Mouse (Mus musculus) left cerebral cortex, adult 11 months (tissue): ENCODE measurements at regions not wholly inside any gene's neighbourhood (a gene's known extent, or its start where the extent isn't known, plus 50 kb on each side); places are given as distances from the start of the nearest gene placed in this dataset.

Source experiments
- DNase-seq: peaks from one replicate; pipeline ENCODE4 v3.0.0; 2022; ENCODE audit warnings: low spot score

DNA sequence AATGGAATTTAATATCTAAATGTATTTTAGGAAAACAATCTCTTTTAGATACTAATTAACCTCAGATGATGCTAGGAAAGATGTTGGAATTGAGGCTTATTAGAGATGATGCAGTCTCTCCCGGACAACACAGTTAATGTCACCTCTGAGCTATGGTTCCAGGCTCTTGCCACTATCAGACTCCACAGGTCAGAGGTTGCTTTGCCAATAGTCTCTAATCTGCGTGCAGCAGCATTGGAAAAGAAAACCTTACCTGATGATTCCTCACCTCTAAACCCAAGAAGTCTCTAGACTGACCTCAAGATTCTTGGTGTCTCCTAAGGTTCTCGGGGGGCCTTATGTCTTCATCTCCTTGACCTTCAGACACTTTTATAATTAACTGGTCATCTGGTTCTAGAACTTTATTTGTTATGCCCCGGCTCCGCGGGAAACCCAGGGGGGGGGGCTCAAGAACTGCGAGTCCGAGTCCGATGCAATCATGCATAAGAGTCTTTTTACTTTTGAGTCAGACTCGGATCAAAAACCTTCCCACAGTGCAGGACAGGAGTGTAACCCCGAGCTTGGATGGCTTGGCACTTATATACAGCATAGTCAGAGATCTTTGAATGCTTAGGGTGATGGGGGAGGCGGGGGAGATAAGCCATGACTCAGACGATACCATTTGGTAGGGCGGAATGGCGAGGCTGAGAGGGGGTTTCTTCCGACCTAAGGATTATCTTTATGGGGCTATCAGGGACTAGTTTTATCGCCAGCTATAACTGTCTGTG, 626.9 kb downstream of the Zfp706 start:
- no peak for DNase-seq

DNA sequence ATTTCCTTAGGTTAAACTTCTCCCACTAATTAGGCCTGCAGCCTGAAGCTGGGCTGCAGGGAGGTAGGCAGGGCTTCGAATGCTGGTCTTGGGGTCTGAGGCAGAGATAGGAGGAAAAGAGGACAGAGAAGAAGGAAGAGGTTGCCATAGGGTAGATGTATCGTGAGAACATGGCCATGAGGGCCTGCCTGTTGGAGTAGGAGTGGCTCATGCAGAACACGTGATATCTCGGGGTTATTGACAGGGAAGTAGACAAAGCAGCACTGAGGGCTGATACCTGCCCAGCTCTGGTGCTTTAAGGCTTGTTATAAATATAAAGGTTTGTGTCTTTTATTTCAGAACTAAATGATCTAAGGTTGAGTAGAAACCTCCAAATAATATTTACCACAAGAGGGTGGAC, 628.9 kb downstream of the Zfp706 start:
- no peak for DNase-seq

DNA sequence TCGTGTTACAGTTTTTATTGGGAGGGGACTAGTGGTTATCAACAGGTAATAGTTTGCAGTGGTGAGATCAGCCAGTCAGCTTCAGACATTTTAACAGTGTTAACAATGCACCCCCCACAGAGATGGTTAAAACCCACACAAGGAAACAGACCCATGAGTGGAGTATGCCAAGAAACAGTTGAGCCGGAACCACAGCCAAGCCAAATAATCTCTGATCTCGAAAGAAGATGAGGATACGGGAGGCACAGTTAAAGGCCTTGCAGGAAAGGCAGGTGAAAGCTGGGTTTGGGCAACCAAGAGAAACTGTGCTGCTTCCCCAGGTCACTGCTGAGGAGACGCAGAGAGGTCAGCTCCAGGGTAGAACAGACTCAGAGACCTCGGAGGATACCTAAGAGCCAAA, 631.0 kb downstream of the Zfp706 start:
- no peak for DNase-seq

DNA sequence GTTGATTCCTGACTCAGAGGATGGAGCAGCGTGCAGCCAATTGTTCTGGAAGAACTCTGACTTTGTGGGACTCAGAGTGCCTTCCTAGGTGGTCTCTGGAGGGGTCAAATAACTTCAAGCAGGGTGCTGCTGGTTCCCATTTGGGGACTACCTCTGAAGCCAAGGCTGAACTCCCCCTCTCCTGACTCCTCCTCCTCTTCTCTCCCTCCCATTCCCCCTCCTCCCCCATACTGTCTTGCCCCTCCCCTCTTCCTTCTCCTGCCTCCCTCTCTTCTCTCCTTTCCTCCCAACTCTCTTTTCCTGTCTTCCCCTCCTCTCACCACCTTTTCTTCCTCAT, 632.1 kb downstream of the Zfp706 start:
- no peak for DNase-seq

DNA sequence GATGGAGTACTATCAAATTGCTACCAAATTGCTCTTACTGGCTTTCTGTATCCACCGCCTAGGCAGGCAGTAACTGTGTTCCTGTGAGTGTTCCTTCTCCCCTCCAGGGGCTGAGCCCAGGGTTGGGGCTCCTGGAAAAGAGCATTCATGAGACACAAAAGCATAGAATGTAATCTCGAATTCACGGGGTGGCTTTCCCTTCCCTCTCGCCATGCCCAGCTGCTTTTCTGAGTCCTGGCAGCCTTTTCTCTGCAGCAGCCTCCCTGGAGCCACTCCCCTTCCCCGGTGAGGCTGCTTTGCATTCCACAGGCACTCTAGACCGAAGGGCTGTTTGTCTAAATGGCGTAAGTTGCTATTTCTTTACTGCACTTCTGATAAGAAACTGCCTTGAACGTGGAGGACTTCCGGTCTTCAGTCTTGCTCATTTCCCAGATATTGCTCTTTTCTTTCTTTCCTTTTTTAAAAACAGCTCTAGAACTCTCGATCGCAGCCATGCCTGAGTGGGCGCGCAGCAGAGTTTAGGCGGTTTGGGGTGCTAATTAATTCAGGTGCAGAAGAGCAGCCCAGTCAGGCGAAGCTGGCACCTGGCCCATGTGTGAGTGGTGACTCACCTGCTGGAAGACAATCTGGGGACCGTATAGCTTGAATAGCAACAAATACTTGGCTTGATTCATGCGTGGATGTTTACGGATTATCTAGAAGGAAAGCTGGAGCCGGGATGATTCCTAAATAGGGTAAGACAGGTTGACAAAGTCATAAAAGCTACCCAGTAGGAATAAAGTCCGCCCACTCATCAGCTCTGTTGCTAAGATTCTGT, 632.6 kb downstream of the Zfp706 start:
- peak; percentile 78 for DNase-seq

DNA sequence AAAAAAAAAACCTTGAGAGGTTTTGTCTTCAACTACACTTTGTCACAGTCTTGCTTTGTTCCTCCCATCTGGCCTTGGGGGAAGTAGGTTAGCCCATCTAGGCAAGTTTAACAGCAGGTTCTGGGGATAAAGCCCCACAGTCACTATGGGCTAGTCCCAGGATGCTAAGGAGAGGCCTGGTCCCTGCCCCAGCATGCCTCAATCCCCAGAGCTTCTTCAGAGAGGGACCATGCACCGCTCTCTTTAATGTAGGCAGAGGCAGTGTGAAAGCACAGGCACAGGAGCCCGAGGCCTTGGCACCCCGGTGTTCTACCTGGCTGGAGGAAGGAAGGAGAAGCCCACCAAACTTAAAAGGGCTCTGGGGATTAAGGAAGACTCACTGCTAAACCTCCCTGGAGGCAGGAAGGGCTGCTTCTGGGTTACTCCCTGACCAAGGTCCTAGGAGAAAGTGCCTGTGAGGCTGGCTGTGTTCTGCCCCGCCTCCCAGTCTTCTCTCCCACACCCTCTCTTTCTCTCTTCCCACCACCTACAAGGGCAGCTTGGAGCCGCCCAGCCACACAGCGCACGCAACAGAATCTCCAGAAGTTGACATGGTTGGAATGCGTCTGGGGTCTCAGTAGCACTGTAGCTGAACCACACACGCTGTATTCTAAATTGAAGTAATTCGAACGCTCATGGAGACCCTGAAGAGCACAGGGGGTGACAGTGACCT, 633.5 kb downstream of the Zfp706 start:
- DNase-seq: no peak

DNA sequence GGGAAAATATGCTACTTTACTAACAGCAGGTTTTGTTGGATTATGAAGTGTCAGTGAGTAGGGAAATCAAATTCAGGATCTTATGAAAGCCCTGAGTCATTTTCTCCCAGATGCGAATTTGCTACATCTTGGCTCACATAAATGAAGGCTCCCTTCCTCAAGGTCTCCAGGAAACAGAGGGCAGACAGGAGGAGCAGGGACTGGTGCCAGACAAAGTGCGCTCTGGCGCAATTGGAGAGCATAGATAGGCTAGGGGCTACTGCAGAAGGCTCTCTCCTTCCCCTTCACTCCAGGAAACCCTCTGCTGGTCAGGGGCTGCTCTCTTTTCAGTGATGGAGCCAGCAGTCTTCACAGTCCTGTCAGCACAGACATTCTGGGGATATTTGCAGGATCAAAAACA, 634.1 kb downstream of the Zfp706 start:
- DNase-seq: no peak

DNA sequence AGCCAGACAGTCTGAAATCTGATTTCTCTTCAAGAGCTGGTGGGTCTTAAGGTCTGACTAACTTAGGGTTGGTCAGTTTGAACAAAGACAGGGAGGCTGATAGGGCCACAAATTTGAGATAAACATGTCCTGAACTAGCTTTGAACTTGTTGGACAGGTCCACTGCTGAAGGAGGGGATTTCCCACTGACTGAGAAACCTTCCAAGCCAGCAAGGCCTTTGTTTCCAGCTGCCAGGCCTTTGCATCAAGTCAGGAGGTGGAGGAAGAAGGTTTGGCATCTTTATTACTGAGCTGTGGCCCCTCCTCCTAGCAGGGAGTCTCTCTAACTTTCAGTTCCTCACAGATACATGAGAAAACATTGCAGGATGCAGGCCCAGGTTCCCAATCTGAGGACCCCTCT, 636.2 kb downstream of the Zfp706 start:
- no peak for DNase-seq

DNA sequence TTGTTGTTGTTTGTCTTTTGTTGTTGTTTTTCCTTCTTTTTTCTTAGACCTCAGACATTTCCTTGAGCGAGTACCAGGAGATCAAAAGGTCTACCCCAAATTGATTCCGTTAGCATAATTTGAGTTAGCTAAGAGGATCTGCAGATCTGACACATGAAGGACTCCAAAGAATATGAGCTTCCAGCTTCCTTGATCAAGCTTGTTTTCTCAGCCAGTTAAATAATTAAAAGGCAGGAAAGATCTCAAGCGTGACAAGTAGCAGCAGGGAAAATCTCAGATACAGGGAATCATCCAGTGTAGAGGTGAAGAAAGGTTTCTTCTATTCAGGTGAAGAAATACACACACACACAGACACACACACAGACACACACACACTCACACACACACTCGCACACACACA, 636.7 kb downstream of the Zfp706 start:
- DNase-seq: no peak

DNA sequence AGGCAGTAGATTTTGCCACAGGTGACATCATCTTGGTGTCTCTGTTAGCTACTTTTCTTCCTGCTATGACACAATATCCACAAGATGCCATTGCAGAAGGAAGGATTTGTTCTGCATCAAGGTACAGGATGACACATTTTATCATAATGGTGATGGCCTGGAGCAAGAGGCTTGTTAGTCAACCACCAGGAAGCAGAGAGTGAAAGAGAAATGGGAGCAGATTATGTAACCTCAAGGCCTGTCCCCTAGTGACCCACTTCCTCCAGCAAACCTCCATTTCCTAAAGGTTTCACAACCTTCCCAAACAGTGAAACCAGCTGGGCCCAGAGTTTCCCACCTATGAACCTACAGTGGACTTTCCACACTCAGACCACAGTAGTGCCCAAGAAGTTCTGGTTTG, 640.3 kb downstream of the Zfp706 start:
- DNase-seq: no peak

DNA sequence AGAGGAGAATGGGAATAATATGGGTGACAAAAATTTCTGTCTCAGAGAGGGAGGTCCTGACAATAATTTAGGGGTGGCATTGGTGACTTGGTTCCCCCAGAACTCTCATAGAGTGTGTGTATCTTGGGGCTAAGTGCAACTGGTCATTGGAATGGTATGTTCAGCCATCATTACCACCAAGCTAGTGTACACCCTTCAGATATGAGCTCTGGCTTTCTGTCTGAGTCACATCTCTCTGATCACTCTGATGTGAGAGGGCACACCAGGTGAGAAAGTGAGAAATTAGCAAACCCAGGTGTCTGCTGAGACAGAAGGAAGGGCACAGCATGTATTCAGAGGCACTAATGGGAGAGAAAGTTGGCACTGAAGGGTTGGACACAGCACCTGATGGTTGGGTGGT, 642.8 kb downstream of the Zfp706 start:
- no peak for DNase-seq

DNA sequence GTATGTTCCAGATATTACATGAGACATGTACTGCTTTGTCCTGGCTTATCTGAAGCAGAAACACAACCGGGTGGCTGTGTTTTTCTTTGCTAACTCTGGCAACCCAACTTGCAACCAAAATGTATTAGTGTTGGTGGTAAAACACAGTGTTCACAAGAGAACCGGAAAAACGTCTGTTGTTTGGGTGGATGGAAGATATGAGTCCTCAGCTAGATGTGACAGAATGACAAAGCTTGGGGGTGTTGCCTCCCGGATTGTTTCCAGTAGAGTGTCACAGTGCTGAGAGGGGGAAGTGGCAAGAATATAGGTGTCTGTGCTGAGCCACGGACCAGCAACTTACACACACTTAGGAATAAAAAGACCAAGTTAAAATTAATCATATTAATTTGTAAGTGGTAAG, 643.5 kb downstream of the Zfp706 start:
- DNase-seq: no peak

DNA sequence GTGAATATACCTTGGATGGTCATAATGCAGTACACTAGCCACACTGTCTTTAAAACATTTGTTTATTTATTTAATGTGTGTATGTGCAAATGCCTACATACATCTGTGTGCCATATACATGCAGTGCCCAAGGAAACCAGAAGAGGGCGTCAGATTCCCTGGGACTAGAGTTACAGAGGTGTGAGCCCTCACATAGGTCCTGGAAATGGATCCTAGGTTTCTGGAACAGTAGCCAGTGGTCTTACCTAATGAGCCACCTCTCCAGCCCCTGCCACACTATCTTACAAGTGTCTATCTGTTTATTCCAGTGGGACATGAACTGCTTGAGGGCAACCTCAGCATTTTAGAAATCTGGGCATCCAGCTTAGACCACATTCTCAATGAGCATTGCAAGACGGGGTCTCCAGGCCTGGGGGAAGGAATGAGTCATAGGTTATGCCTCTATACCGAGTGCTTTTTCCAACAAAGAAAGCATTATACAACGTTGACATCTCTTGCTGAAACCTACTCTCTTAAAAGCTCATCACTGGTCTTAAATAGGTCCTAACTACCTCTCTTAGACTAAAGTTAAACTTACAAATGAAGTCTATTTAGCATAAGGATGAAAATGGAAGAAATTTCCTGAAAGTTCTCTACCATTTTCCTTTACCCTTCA, 644.5 kb downstream of the Zfp706 start:
- no peak for DNase-seq

DNA sequence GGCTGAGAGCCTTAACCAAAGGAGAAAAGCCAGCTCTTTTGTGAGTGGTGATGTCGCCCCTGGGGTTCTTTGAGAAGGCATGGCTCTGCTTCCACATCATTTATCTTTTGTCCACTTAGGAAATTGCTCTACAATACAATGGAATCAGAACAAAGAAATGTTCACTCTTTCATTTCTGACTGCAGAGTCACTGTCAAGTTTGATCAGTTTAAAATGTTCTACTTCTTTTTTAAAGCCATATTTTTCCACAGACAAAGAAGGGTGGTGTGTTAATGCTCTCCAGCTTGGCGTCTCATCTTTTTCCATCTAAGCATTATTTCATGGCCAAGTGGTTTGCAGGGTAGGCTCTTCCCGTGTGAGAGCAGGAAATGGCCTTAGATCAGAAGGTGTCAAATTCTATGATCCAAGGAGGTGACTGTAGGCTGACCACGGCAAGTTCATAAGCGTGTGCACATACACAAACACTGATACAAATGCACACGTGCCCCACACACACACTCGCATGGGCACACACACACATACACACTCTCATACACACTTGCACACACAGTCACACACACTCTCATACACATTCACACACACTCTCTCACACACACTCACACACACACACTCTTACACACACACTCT, 645.9 kb downstream of the Zfp706 start:
- no peak for DNase-seq

DNA sequence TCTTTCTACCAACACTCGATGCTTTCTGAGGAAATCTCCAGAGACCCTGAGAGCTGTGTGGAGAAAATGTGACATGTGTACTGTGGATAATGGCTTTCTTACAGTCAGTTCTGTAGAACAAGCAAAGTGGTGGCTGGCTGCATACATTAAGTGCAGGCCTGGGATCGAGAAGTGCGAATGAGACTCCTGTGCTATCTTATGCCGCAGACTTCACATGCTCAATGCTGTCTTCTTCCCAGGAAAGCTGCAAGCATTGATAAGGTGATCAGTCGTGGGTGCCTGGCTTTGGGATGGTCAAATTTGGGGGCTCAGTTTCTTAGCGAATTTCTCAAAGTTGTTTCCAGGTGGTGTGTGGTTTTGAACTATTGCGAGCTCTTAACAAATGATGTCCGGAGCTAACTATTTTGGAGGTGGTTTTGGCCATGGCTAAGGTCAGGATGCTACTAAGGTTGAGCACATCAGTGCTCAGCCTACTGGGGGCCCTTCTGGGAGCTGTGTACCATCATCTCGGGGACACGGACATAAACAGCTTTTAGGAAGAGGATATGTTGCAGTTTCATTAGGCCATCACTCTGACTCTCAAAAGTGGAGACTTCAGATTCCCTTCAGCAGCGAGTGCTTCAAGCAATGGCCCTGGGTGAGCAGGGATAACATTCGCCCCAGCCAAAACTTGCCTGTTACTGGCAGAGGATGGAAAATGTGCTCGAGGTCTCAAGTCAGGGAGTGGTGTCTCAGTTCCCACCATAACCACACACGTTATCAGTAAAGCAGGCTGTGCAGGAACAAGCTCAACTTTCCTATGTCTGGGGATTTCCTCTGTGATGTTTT, 646.7 kb downstream of the Zfp706 start:
- DNase-seq: no peak

DNA sequence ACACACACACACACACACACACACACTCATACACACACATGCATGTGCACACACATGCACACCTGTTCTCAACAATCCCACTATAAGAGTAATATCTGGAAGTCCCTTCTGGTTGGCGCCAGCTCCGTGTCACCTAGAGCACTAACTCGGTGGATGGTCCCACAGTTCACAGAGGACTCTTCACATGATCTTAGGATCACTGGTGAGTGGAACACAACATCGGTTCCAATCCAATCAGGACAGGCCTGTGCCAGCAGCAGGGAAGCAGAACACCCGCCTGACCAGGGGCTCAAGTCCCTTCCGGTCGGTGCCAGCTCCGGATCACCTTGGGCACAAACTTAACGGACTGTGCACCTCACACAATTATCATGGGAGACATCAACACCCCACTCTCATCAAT, 651.7 kb downstream of the Zfp706 start:
- DNase-seq: no peak

DNA sequence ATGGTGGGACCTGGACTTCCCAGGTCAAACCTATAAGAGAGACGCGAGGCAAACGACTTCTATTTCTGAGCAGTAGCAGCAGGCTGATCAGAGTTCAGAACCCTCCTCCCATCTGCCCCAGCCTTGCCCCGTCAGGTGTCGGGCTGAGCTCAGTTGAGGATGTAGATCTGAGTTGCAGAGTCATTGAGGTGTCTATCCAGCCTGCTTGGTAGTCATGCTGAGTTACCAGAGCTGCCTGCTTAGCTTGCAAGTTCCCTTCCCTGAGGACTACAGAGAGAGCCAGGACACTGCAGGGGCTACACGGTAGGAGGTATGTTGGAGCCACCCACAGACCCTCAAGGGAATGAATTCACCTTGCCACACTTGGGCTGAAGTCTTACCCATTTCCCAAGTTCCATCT, 653.0 kb downstream of the Zfp706 start:
- no peak for DNase-seq

DNA sequence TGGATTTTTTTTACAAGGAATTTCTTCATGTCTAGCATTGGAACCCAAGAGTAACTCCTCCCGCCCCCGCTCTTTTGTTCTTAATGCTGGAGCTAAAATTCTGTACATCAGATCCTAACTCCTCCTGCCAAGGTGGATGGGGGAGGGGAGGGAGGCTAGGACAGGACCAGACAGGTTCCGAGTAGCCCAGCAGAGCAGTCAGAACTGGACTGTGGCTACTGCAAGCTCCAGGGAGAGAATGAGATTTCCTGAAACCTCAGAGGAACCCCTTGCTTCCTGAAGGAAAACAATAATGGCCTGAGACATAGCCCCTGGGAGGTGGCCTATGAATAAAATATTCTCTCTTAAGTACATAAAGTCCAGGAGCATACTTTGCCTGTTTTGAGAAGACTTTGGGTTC, 653.8 kb downstream of the Zfp706 start:
- no peak for DNase-seq

DNA sequence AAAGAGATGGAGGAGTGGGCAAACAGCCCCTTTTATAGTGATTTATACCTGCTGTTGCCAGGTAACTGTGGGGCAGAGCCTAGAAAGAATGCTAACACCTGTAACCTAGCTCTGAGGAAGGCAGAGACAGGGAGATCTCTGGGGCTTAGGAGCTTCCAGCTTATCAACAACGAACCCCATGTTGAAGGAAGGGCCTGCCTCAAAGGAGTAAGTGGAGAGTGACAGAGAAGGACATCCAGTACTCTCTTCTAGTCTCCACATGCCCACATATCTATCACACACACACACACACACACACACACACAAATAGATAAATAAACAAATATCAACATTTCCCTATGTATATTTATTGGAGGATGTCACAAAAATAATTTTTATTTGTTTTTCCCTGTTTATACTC, 654.6 kb downstream of the Zfp706 start:
- DNase-seq: no peak

DNA sequence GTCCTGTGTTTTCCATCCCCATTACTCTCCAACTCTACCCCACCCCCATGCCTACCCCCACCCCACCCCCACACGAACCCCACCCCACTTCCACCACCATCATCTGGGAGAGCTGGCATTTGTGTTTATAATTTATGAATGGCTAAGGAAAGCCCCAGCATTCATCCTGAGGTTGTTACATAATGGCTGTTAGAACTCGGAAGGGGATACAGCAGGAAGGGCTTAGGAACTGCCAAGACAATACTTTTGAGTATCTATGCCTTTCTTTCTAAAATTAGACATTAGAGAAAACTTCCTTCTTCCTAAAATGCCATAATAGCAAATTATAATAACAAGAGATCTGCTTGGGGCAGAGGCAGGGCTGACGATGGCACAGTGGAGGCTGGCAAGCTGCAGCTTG, 655.9 kb downstream of the Zfp706 start:
- DNase-seq: no peak

DNA sequence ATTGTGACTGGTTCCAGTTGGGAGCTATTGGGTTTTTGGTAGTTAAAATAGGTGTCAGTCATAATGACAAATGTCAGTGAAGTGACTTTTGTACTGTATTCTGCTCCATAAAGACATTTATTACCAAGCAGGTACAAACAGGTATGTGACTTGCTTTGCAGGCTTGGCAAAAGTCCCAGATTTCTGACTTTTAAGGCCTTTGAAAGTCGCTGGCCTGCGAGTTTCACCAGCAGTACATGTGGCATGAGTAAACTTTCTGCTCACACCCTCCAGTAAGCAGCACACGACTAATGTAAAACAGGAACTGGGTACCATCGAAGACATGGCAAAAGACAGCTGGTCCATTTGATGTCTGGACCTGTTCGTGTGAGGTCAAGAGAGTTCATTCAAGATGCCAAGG, 659.2 kb downstream of the Zfp706 start:
- no peak for DNase-seq
